Mouse (Mus musculus) small intestine, adult 2 months (tissue): ENCODE data around the gene Slc9a9. TPM values are rescaled to one million over a fixed set of nuclear protein-coding genes. Genes with fewer than 3 reads are reported as not detected.

Source experiments
- H3K27ac ChIP-seq: fragments of 200-500 bp; 2 replicates; pipeline ENCODE4 v1.5.1; 2012; ENCODE audit warnings: low read depth, low read length, control low read depth, inconsistent platforms; ENCODE audit not compliant: insufficient read depth
- H3K27me3 ChIP-seq: fragments of 200-500 bp; 2 replicates; pipeline ENCODE4 v1.6.1; 2012; ENCODE audit warnings: mild to moderate bottlenecking, moderate library complexity, low read length, inconsistent platforms; ENCODE audit not compliant: control insufficient read depth, insufficient read depth
- H3K36me3 ChIP-seq: fragments of 200-500 bp; 2 replicates; pipeline ENCODE4 v1.6.1; 2012; ENCODE audit warnings: mild to moderate bottlenecking, low read length, control low read depth, inconsistent platforms; ENCODE audit not compliant: control insufficient read depth, insufficient read depth
- H3K4me1 ChIP-seq: fragments of 200-500 bp; 2 replicates; pipeline ENCODE4 v1.6.1; 2012; ENCODE audit warnings: low read length, inconsistent platforms, mixed read lengths; ENCODE audit not compliant: control insufficient read depth, insufficient read depth, insufficient read length
- H3K4me3 ChIP-seq: fragments of 200-500 bp; 2 replicates; pipeline ENCODE4 v1.5.1; 2012; ENCODE audit warnings: low read depth, mild to moderate bottlenecking, control low read depth, inconsistent platforms, low read length, moderate library complexity
- CTCF ChIP-seq: fragments of 200-500 bp; IDR thresholded peaks from 2 replicates; pipeline ENCODE4 v1.5.1; 2012; ENCODE audit warnings: low read depth, mild to moderate bottlenecking, control low read depth, inconsistent platforms, low read length, moderate library complexity, mixed read lengths; ENCODE audit not compliant: insufficient replicate concordance, insufficient read length; ENCODE audit errors: extremely low read depth
- POLR2A ChIP-seq: fragments of 200-500 bp; IDR thresholded peaks from 2 replicates; pipeline ENCODE4 v1.6.1; 2012; ENCODE audit warnings: low read depth, mild to moderate bottlenecking, control low read depth, inconsistent platforms, low read length, moderate library complexity
- WGBS: fragments of 180-500 bp; shearing (Covaris S2); methylation state at CpG from one replicate; pipeline ENCODE4 v1.1.7; 2018; 5-methylcytosine and 5-hydroxymethylcytosine counted together
- polyA plus RNA-seq: library from polyadenylated mRNA; depleted of rRNA; stranded (reverse); fragments of >200 nt; gene quantifications from 2 replicates; pipeline ENCODE4 v1.2.3, GENCODE M21; 2012; rRNA removed

Slc9a9 gene
- polyA plus RNA-seq, 1 experiment: 1.3 TPM

DNA sequence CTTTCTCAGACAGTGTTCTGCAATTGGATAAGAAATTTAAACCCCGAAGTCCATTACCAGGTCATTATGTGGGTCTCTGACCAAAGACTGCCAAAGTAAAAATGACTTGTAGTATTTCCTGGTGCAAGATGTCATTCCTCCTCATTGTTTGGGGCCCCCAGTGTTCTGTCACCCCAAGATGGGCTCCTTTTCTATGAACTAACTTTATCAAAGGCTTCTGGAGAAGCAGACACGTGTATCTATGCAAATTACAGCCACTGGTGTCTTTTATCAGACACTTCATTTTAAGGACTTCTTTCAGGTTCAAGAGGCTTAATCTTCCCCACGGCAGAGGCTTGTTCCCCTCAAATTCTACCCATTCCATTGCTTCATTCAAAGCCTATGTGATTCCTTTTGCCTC lies 593.1 kb downstream of the Slc9a9 start:
- H3K27me3 ChIP-seq: no peaks in the 10 kb centered on the region
- H3K4me1 ChIP-seq: no peaks in the 10 kb centered on the region
- no peak overlapping the region for H3K27ac ChIP-seq
- no peaks in the 10 kb centered on the region for H3K36me3 ChIP-seq
- WGBS: 48% methylated on average over 3 of the region's 3 CpGs
- TF ChIP-seq CTCF (no peak), POLR2A (no peak)
- no peak overlapping the region for H3K4me3 ChIP-seq

DNA sequence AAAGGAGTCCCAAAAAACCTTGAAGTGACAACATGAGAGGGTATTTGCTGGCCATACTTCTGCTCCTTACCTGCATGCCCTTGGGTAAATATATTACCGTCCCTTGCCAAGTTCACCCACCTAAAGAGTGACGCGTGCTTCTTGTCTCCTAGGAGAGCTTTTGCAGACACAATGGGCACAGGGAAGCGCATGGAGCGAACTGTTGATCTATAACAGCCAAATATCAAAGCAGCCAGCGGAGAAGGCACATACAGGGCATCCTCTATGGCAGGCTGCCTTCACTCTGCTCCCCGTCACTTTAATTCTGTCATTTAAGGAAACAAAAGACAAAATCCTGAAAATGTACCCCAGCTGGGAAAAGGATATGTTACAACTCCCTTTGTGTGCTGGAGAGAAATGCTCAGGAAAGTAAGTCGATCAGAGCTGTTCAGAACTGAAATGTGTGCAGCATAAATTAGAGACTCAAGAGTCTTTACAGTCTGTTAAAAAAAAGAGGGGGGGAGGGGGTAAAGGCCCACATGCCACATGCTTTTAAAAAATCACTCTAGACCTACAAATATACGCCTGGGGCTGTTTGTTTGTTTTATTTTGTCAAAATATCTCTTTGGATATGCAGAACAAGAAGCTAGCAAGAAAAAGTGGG lies 594.3 kb downstream of the Slc9a9 start:
- no peaks in the 10 kb centered on the region for H3K36me3 ChIP-seq
- WGBS: 89% methylated on average over 9 of the region's 9 CpGs

DNA sequence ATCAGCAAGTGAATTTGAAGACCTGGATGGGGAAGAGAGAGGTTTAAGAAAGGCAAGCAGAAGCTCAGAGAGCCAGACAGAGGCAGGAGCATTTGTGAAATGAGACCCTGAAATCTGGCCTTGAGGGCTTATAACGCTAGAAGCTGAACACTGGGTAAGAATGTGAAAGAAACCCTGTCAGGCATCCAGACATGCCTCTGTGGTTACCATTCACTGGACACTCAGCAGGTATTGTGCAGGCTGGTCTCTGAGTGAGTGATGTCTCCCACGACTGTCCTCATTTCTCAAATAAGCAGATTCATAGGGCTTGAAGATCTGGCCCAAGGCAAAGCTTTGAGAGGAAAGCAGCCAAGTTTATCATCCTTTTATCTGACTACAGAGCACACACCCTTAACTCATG lies 596.5 kb downstream of the Slc9a9 start:
- 67% methylated on average over 2 of the region's 2 CpGs for WGBS
- H3K27ac ChIP-seq: no peak overlapping the region
- no peaks in the 10 kb centered on the region for H3K36me3 ChIP-seq
- no peaks in the 10 kb centered on the region for H3K27me3 ChIP-seq
- TF ChIP-seq POLR2A: no peak
- TF ChIP-seq CTCF: no peak
- H3K4me3 ChIP-seq: no peak overlapping the region
- no peaks in the 10 kb centered on the region for H3K4me1 ChIP-seq

More for the DNA sequence above, 594.3 kb downstream of the Slc9a9 start:
- Histone ChIP-seq H3K4me1 (no peaks in the 10 kb centered on the region), H3K27ac (no peak overlapping the region), H3K4me3 (no peak overlapping the region), H3K27me3 (no peaks in the 10 kb centered on the region)
- no peak for TF ChIP-seq CTCF

DNA sequence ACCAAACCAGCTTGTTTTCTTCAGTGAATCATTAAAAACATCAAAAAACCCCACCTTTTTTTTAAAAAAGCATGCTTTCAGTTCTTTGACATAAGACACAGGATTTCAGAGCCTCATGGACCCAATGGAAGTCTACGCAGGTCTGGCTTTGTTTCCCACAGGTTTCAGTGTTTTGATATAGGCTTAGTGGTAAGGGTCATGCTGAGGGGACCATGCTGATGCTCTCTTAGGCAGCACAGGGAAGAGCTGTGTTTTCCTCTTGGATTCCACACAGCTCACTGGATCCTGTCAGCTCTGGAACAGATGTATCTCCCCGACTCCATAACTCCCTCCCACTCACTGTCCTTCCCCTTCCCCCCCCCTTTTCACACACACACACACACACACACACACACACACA lies 597.2 kb downstream of the Slc9a9 start:
- whole genome bisulfite sequencing: 73% methylated on average over 2 of the region's 2 CpGs
- no peak overlapping the region for H3K27ac ChIP-seq
- no peak overlapping the region for H3K4me3 ChIP-seq
- no peaks in the 10 kb centered on the region for H3K27me3 ChIP-seq
- no peaks in the 10 kb centered on the region for H3K4me1 ChIP-seq
- TF ChIP-seq CTCF: no peak
- TF ChIP-seq POLR2A: no peak
- H3K36me3 ChIP-seq: no peaks in the 10 kb centered on the region

DNA sequence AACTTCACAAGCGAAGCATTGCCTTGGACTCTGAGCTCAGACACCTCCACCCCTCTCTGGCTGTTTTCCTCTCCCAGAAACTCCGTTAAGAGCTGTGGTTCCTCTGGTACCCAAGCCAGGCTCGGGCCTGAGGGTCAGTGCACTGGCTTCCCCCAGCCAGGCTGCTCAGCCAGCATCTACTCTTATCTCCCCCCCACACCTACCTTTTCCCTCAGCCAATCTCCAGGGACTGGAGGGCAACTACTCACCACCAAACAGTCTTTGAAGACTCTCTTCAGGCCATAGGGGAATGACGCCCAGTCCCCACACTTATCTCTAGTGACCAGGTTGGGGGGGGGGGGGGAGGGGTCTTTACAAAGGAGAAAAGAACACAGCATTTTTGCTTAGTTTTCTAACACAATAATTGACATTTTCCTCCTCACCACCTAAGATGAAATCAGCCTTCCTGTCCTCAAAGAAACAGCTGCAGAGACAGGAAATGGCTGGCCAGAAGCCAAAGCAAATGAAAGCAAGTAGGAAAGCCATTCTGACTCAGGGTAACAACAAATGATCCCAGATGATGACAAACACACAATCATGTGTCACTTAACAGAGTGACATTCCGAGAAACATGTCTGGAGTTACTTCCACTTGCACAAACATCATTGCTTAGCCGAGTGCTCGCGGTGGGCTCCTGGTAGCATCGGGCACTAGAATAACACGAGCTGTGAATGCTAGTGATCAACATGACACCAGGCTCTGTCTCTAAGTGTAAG lies 610.1 kb downstream of the Slc9a9 start:
- Histone ChIP-seq H3K27me3 (no peaks in the 10 kb centered on the region), H3K4me1 (no peaks in the 10 kb centered on the region), H3K27ac (no peak overlapping the region), H3K36me3 (no peaks in the 10 kb centered on the region), H3K4me3 (no peak overlapping the region)
- 48% methylated on average over 10 of the region's 10 CpGs for WGBS
- TF ChIP-seq CTCF (no peak), POLR2A (no peak)

Other genes starting within 250 kb of the Slc9a9 start
- gene 1190002N15Rik, start 131.8 kb upstream of the Slc9a9 start, polyA plus RNA-seq: 6.5 and 16.0 TPM in 2 replicates